Mouse (Mus musculus) NIH3T3 (cell line): ENCODE measurements around the gene Pi4k2a.
A peak's percentile ranks its signal among the peaks of the same experiment; 100 is the strongest.

Experiments
- DNase-seq: peaks from one replicate; pipeline ENCODE4 v3.0.0-alpha.2; 2012; ENCODE audit warnings: low read depth

Pi4k2a gene

GRCm38 (mm10) chr19:42089748-42090595 lies at the start of gene Pi4k2a:
Pi4k2a (plus strand) TSS chr19:42090470.
- peak; percentile 100 for DNase-seq

GRCm38 (mm10) chr19:42043988-42044387 lies 46.3 kb upstream of the Pi4k2a start:
- DNase-seq: no peak

- peak; percentile 94 for DNase-seq
These were observed 44.8 kb upstream of the Pi4k2a start, which contains the start of gene Hoga1 for GRCm38 (mm10) chr19:42045269-42046102. Hoga1 (plus strand) TSS chr19:42045610.

- no peak for DNase-seq
These were observed 40.0 kb upstream of the Pi4k2a start for GRCm38 (mm10) chr19:42050251-42050650.

GRCm38 (mm10) chr19:42051351-42051750 lies 38.9 kb upstream of the Pi4k2a start:
- DNase-seq: no peak

- no peak for DNase-seq
These were observed 38.3 kb upstream of the Pi4k2a start, which contains the start of gene 4933411K16Rik for GRCm38 (mm10) chr19:42051948-42052347. 4933411K16Rik (plus strand) TSS chr19:42052248.

- no peak for DNase-seq
These were observed 36.0 kb upstream of the Pi4k2a start for GRCm38 (mm10) chr19:42054255-42054654.

- peak; percentile 91 for DNase-seq
These were observed 34.4 kb upstream of the Pi4k2a start for GRCm38 (mm10) chr19:42055881-42056280.

- DNase-seq: no peak
These were observed 33.4 kb upstream of the Pi4k2a start for GRCm38 (mm10) chr19:42056719-42057409.

GRCm38 (mm10) chr19:42058426-42058825 lies 31.8 kb upstream of the Pi4k2a start:
- DNase-seq: no peak

GRCm38 (mm10) chr19:42061443-42061842 lies 28.8 kb upstream of the Pi4k2a start:
- no peak for DNase-seq

- no peak for DNase-seq
These were observed 21.6 kb upstream of the Pi4k2a start for GRCm38 (mm10) chr19:42068441-42069240.

- peak; percentile 73 for DNase-seq
These were observed 21.1 kb upstream of the Pi4k2a start for GRCm38 (mm10) chr19:42069241-42069525.

GRCm38 (mm10) chr19:42071221-42071620 lies 19.0 kb upstream of the Pi4k2a start:
- DNase-seq: peak; percentile 78

- DNase-seq: no peak
These were observed 18.2 kb upstream of the Pi4k2a start for GRCm38 (mm10) chr19:42071886-42072608.

GRCm38 (mm10) chr19:42072802-42073201 lies 17.5 kb upstream of the Pi4k2a start:
- no peak for DNase-seq

- DNase-seq: no peak
These were observed 15.2 kb upstream of the Pi4k2a start for GRCm38 (mm10) chr19:42075051-42075450.

GRCm38 (mm10) chr19:42075992-42076391 lies 14.3 kb upstream of the Pi4k2a start:
- no peak for DNase-seq

- no peak for DNase-seq
These were observed 11.7 kb upstream of the Pi4k2a start for GRCm38 (mm10) chr19:42078566-42078965.

- DNase-seq: no peak
These were observed 11.3 kb upstream of the Pi4k2a start for GRCm38 (mm10) chr19:42079006-42079405.

GRCm38 (mm10) chr19:42079950-42080349 lies 10.3 kb upstream of the Pi4k2a start:
- DNase-seq: peak; percentile 72
